17 mouse cellular contexts compared by ENCODE assay signal in genomic region chr1:105807028-105807722, GRCm38 (mm10).
"Had no signal": no experiment of that assay in that cellular context is flagged by ENCODE, and none has a peak within 500 bp of the region (broad histone marks: within the 10 kb centered on the region; RNA-seq: fewer than 3 reads in every experiment).

No protein-coding gene starts in this region.

- H3K4me2 ChIP-seq: liver, embryonic 15.5 days; lung, embryonic 15.5 days; midbrain, embryonic 11.5 days; midbrain, embryonic 13.5 days; midbrain, embryonic 15.5 days; neural tube, embryonic 12.5 days had no signal

- H3K9ac ChIP-seq: liver, embryonic 15.5 days; liver, postnatal 0 days; lung, embryonic 15.5 days; midbrain, embryonic 13.5 days; midbrain, embryonic 15.5 days; neural tube, embryonic 12.5 days had no signal

- ATAC-seq: liver, postnatal 0 days; lung, postnatal 0 days; midbrain, embryonic 13.5 days; midbrain, embryonic 15.5 days had no signal

- H3K27me3 ChIP-seq: liver, embryonic 15.5 days; lung, embryonic 15.5 days; midbrain, embryonic 13.5 days; midbrain, embryonic 15.5 days; neural tube, embryonic 12.5 days had no signal

- H3K27ac ChIP-seq: liver, embryonic 15.5 days; lung, embryonic 15.5 days; macrophage; midbrain, embryonic 13.5 days; midbrain, embryonic 15.5 days; neural tube, embryonic 12.5 days had no signal

- H3K36me3 ChIP-seq: liver, embryonic 15.5 days; lung, embryonic 15.5 days; midbrain, embryonic 13.5 days; midbrain, embryonic 15.5 days; neural tube, embryonic 12.5 days had no signal

- H3K4me1 ChIP-seq: lung, embryonic 15.5 days; midbrain, embryonic 13.5 days; midbrain, embryonic 15.5 days; neural tube, embryonic 12.5 days had no signal

- H3K9me3 ChIP-seq: liver, embryonic 15.5 days; lung, embryonic 15.5 days; megakaryocyte, embryonic 14.5 days; midbrain, embryonic 13.5 days; midbrain, embryonic 15.5 days; neural tube, embryonic 12.5 days had no signal

- DNase-seq: liver, postnatal 0 days; lung, adult 2 months; lung, postnatal 14 days; lung, postnatal 36 days; right cerebral cortex, postnatal 14 days; thymus, adult 2 months; thymus, postnatal 25 days; thymus, postnatal 4 days had no signal

- H3K4me3 ChIP-seq: liver, embryonic 15.5 days; lung, embryonic 15.5 days; megakaryocyte, embryonic 14.5 days; midbrain, embryonic 13.5 days; midbrain, embryonic 15.5 days; neural tube, embryonic 12.5 days had no signal
